Mouse (Mus musculus) A20 (cell line): ENCODE results near the gene A730061H03Rik.

Experiments used
- DNase-seq: peaks from one replicate; pipeline ENCODE4 v3.0.0-alpha.2; 2011; ENCODE audit warnings: low read depth, low spot score

The A730061H03Rik gene

GRCm38 (mm10) chr14:55581981-55582681 is 21.9 kb upstream of the A730061H03Rik start:
- DNase-seq, result peak; percentile 47

GRCm38 (mm10) chr14:55580731-55581130 is 20.5 kb upstream of the A730061H03Rik start:
- no peak for DNase-seq

- no peak for DNase-seq
These were observed 19.6 kb upstream of the A730061H03Rik start for GRCm38 (mm10) chr14:55579511-55580496.

- DNase-seq, result peak; percentile 82
These were observed 18.6 kb upstream of the A730061H03Rik start for GRCm38 (mm10) chr14:55578668-55579269.

GRCm38 (mm10) chr14:55577871-55578667 is 17.9 kb upstream of the A730061H03Rik start, which contains the start of gene Psme1:
Psme1 (plus strand) TSS chr14:55578123.
- DNase-seq, result peak; percentile 92

- DNase-seq, result no peak
These were observed 16.2 kb upstream of the A730061H03Rik start for GRCm38 (mm10) chr14:55576376-55576775.

GRCm38 (mm10) chr14:55575711-55576110 is 15.5 kb upstream of the A730061H03Rik start:
- no peak for DNase-seq

- no peak for DNase-seq
These were observed 15.1 kb upstream of the A730061H03Rik start, which contains the start of gene Fitm1 for GRCm38 (mm10) chr14:55575302-55575701. Fitm1 (plus strand) TSS chr14:55575617.

- DNase-seq, result no peak
These were observed 11.6 kb upstream of the A730061H03Rik start for GRCm38 (mm10) chr14:55571760-55572159.

- no peak for DNase-seq
These were observed 10.4 kb upstream of the A730061H03Rik start for GRCm38 (mm10) chr14:55570588-55570987.

GRCm38 (mm10) chr14:55567496-55567895 is 7.3 kb upstream of the A730061H03Rik start:
- no peak for DNase-seq

GRCm38 (mm10) chr14:55565748-55566147 is 5.5 kb upstream of the A730061H03Rik start:
- DNase-seq, result no peak

GRCm38 (mm10) chr14:55563249-55563648 is 3.0 kb upstream of the A730061H03Rik start:
- DNase-seq, result no peak

- DNase-seq, result no peak
These were observed 1.7 kb upstream of the A730061H03Rik start for GRCm38 (mm10) chr14:55561860-55562259.

- peak; percentile 97 for DNase-seq
These were observed 406 bp downstream of the A730061H03Rik start, which contains the start of gene Dcaf11 for GRCm38 (mm10) chr14:55559799-55560201. Dcaf11 (plus strand) TSS chr14:55560006.

GRCm38 (mm10) chr14:55558740-55559448 is 1.3 kb downstream of the A730061H03Rik start:
- DNase-seq, result peak; percentile 52

- DNase-seq, result peak; percentile 59
These were observed 2.6 kb downstream of the A730061H03Rik start for GRCm38 (mm10) chr14:55557587-55557986.

GRCm38 (mm10) chr14:55557003-55557402 is 3.2 kb downstream of the A730061H03Rik start:
- peak; percentile 94 for DNase-seq

GRCm38 (mm10) chr14:55555788-55556187 is 4.4 kb downstream of the A730061H03Rik start:
- DNase-seq, result no peak

- no peak for DNase-seq
These were observed 5.6 kb downstream of the A730061H03Rik start for GRCm38 (mm10) chr14:55554635-55555034.
